ENCODE assay signal across 8 mouse cellular contexts in the genomic region with DNA sequence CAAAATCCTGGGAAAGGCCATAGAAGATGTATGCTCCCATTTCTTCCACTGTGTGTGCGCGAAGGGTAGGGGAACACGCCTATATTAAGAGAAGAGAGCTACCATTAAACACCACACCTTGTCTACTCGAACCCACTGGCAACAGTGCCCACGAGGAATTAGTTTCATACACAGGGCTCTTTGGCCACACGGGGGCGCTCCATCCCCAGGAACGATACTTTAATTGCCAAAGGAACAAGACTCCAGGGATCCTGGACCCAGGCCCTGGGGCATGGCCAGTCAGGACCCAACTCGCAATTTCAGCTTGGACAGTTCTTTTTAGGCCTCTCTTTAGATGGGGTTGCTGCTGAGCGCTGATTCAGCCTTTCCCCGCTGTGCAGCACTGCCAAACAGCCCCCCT. TPM values are rescaled to one million over a fixed set of nuclear protein-coding genes. Genes with fewer than 3 reads are reported as not detected.
DNase-seq lines count a peak whose midpoint lies in the region; ATAC-seq and TF ChIP-seq lines count a peak whose summit lies in the region.

No protein-coding gene starts in this region.

- peak; percentile 81 for DNase-seq in MEL (ENCODE audit: low read depth, low spot score)
- peak; percentile 67 to 83 for DNase-seq in adrenal gland, postnatal 4 days (ENCODE audit: low spot score in 2 of 2)
- DNase-seq in hindbrain, embryonic 10.5 days (ENCODE audit: low spot score): peak; percentile 83
- peak; percentile 90 to 98 for DNase-seq in left cerebral cortex, adult 18-20 months (ENCODE audit: low spot score in 2 of 2)
- peak; percentile 80 to 83 for DNase-seq in right cerebral cortex, postnatal 36 days (ENCODE audit: low spot score in 2 of 2)
- peak; percentile 70 to 85 for DNase-seq in urinary bladder, postnatal 4 days (ENCODE audit: low spot score in 2 of 2)

- peak; percentile 88 to 97 (median 95) for TF ChIP-seq CTCF in MEL (IDR thresholded peaks at IDR 0.05 in 2 of 3, conservative IDR thresholded peaks at IDR 0.05 in 1 of 3; ENCODE audit: control insufficient read depth in 1 of 3, insufficient read depth in 1 of 3, low read depth in 2 of 3, low read length in 3 of 3, poor library complexity in 1 of 3, severe bottlenecking in 1 of 3)
- TF ChIP-seq CTCF in embryonic fibroblast, embryonic 13.5 days (IDR thresholded peaks at IDR 0.05; ENCODE audit: borderline replicate concordance, insufficient read depth, low read length): 0 out of 2 replicates have a peak, but pooled peaks have one; percentile 14

- no peaks in the 10 kb centered on the region for H3K79me2 ChIP-seq in MEL (ENCODE audit: control insufficient read depth, insufficient read depth, low read length, poor library complexity)

- no peak overlapping the region for H3K9ac ChIP-seq in MEL (ENCODE audit: control insufficient read depth, low read depth, low read length, poor library complexity, severe bottlenecking)
- no peak overlapping the region for H3K9ac ChIP-seq in midbrain, embryonic 12.5 days (replicated peaks)

- WGBS in hindbrain, embryonic 10.5 days: 7% methylated on average over 11 of the region's 11 CpGs
- WGBS in midbrain, embryonic 12.5 days: 4% methylated on average over 11 of the region's 11 CpGs

- peaks cover 0 to 5% of the 10 kb centered on the region in 2 experiments; a peak in 2 of 4 replicates for H3K4me1 ChIP-seq in MEL (ENCODE audit: control insufficient read depth in 1 of 2, insufficient read depth in 2 of 2, low read length in 2 of 2)
- H3K4me1 ChIP-seq in embryonic fibroblast, embryonic 13.5 days (ENCODE audit: control insufficient read depth, insufficient read depth, low read length): no peaks in the 10 kb centered on the region
- H3K4me1 ChIP-seq in hindbrain, embryonic 10.5 days (replicated peaks): peaks cover 55% of the 10 kb centered on the region
- peaks cover 49% of the 10 kb centered on the region for H3K4me1 ChIP-seq in midbrain, embryonic 12.5 days

- H3K27me3 ChIP-seq in MEL (ENCODE audit: control insufficient read depth in 1 of 2, insufficient read depth in 2 of 2, low read length in 2 of 2): no peaks in the 10 kb centered on the region
- H3K27me3 ChIP-seq in hindbrain, embryonic 10.5 days (ENCODE audit: insufficient read depth, poor library complexity, severe bottlenecking): peaks cover 53% of the 10 kb centered on the region
- H3K27me3 ChIP-seq in midbrain, embryonic 12.5 days: peaks cover 49% of the 10 kb centered on the region

- peak overlapping the region; percentile 65; the same call in 1 of the 2 replicates for H3K4me2 ChIP-seq in midbrain, embryonic 12.5 days (replicated peaks)

- no peak overlapping the region for H3K4me3 ChIP-seq in MEL (ENCODE audit: control insufficient read depth in 1 of 2, insufficient read depth in 1 of 2, low read depth in 2 of 2, low read length in 2 of 2)
- H3K4me3 ChIP-seq in embryonic fibroblast, embryonic 13.5 days (ENCODE audit: insufficient read depth, low read length): no peak overlapping the region
- H3K4me3 ChIP-seq in hindbrain, embryonic 10.5 days: no peak overlapping the region
- H3K4me3 ChIP-seq in midbrain, embryonic 12.5 days: no peak overlapping the region

- TF ChIP-seq RAD21 in MEL (IDR thresholded peaks at IDR 0.05; ENCODE audit: low read depth, low read length): peak; percentile 86

- H3K9me3 ChIP-seq in MEL (replicated peaks; ENCODE audit: insufficient read depth, low read length): no peaks in the 10 kb centered on the region
- no peaks in the 10 kb centered on the region for H3K9me3 ChIP-seq in hindbrain, embryonic 10.5 days
- H3K9me3 ChIP-seq in midbrain, embryonic 12.5 days: no peaks in the 10 kb centered on the region

- no peak for TF ChIP-seq POLR2A in MEL (IDR thresholded peaks at IDR 0.05; ENCODE audit: control insufficient read depth in 1 of 2, insufficient read depth in 1 of 2, low read depth in 1 of 2, low read length in 2 of 2, poor library complexity in 1 of 2)
- no peak for TF ChIP-seq POLR2A in embryonic fibroblast, embryonic 13.5 days (IDR thresholded peaks at IDR 0.05; ENCODE audit: low read depth, low read length)

- TF ChIP-seq EP300 in MEL (IDR thresholded peaks at IDR 0.05; ENCODE audit: low read depth in 1 of 2, low read length in 2 of 2): no peak

- H3K27ac ChIP-seq in MEL (ENCODE audit: control insufficient read depth, low read depth, low read length): no peak overlapping the region
- no peak overlapping the region for H3K27ac ChIP-seq in embryonic fibroblast, embryonic 13.5 days (ENCODE audit: insufficient read depth, low read length)
- no peak overlapping the region for H3K27ac ChIP-seq in hindbrain, embryonic 10.5 days
- no peak overlapping the region for H3K27ac ChIP-seq in midbrain, embryonic 12.5 days (replicated peaks)

- H3K36me3 ChIP-seq in MEL (ENCODE audit: control insufficient read depth in 1 of 2, insufficient read depth in 2 of 2, low read length in 2 of 2): no peaks in the 10 kb centered on the region
- 0 out of 2 replicates have a peak, but pooled peaks cover under 1% of the 10 kb centered on the region for H3K36me3 ChIP-seq in hindbrain, embryonic 10.5 days
- H3K36me3 ChIP-seq in midbrain, embryonic 12.5 days: no peaks in the 10 kb centered on the region

- no peak for ATAC-seq in midbrain, embryonic 12.5 days (ENCODE audit: low FRiP score, low read depth)

TF ChIP-seq in MEL, 35 proteins besides CTCF, POLR2A, EP300 and RAD21:
- TF ChIP-seq POLR2AphosphoS2 (IDR thresholded peaks at IDR 0.05; ENCODE audit: low read length) (no peak), ZC3H11A (IDR thresholded peaks at IDR 0.05; ENCODE audit: low read depth, low read length) (peak; percentile 65), SMC3 (IDR thresholded peaks at IDR 0.05; ENCODE audit: low read depth, low read length) (peak; percentile 81), MAZ (IDR thresholded peaks at IDR 0.05; ENCODE audit: low read depth, low read length) (0 out of 2 replicates have a peak, but pooled peaks have one; percentile 15)

RNA-seq across cellular contexts. Expression of a gene that starts 2.6 kb away (rescaled TPM):
- not detected in 2 replicates for total RNA-seq in MEL (2012; rRNA removed)
- under 1 TPM in 1 of 2 experiments, not detected in 1; 0.14 TPM for polyA plus RNA-seq in MEL (2012; ENCODE audit: insufficient read depth in 1 of 2, insufficient read length in 2 of 2, low read depth in 1 of 2, low replicate concordance in 2 of 2, missing spikeins in 1 of 2)
- 1 to 10 TPM; 1.0 to 2.5 TPM for total RNA-seq in adrenal gland, postnatal 4 days (2021)
- not detected in 2 replicates for polyA plus RNA-seq in embryonic fibroblast, embryonic 13.5 days (2011; ENCODE audit: insufficient read length, low read depth, missing spikeins)
- polyA plus RNA-seq in hindbrain, embryonic 10.5 days (2016; fragmentation: Nextera tagmentation; extraction: Ambion mirVana): 0.71 and 0.77 TPM in 2 replicates
- 100 to 1,000 TPM; 148 to 164 TPM for total RNA-seq in left cerebral cortex, adult 18-20 months (2021)
- 1.2 and 1.9 TPM in 2 replicates for polyA plus RNA-seq in midbrain, embryonic 12.5 days (2016; fragmentation: Nextera tagmentation; extraction: Ambion mirVana)

RNA-seq across cellular contexts. Expression of a gene that starts 29.6 kb away (rescaled TPM):
- 54.4 and 64.2 TPM in 2 replicates for total RNA-seq in MEL (2012; rRNA removed)
- polyA plus RNA-seq in MEL (2012; ENCODE audit: insufficient read depth in 1 of 2, insufficient read length in 2 of 2, low read depth in 1 of 2, low replicate concordance in 2 of 2, missing spikeins in 1 of 2): 10 to 100 TPM in 1 of 2 experiments, not detected in 1; 67.0 TPM
- total RNA-seq in adrenal gland, postnatal 4 days (2021): 100 to 1,000 TPM; 105 to 123 TPM
- 87.3 and 87.4 TPM in 2 replicates for polyA plus RNA-seq in embryonic fibroblast, embryonic 13.5 days (2011; ENCODE audit: insufficient read length, low read depth, missing spikeins)
- 60.0 and 60.8 TPM in 2 replicates for polyA plus RNA-seq in hindbrain, embryonic 10.5 days (2016; fragmentation: Nextera tagmentation; extraction: Ambion mirVana)
- 100 to 1,000 TPM; 158 to 165 TPM for total RNA-seq in left cerebral cortex, adult 18-20 months (2021)
- 115 and 123 TPM in 2 replicates for polyA plus RNA-seq in midbrain, embryonic 12.5 days (2016; fragmentation: Nextera tagmentation; extraction: Ambion mirVana)
